Mouse (Mus musculus): Measurements from ENCODE around the gene Arfgap2. TPM values are rescaled to one million over a fixed set of nuclear protein-coding genes. Genes with fewer than 3 reads are reported as not detected.

The Arfgap2 gene
- polyA plus RNA-seq, 1 experiment from 2014 or later: 95.7 TPM

Other genes starting within 250 kb of the Arfgap2 start
- 1.4 and 2.0 TPM in 2 replicates for gene Rapsn, start 229.4 kb upstream of the Arfgap2 start, polyA plus RNA-seq (2014; fragmentation: Nextera tagmentation; extraction: Ambion mirVana)
- gene Psmc3, start 211.0 kb upstream of the Arfgap2 start, polyA plus RNA-seq (2014; fragmentation: Nextera tagmentation; extraction: Ambion mirVana): 324 and 347 TPM in 2 replicates
- 19.6 and 20.0 TPM in 2 replicates for gene Slc39a13, start 194.6 kb upstream of the Arfgap2 start, polyA plus RNA-seq (2014; fragmentation: Nextera tagmentation; extraction: Ambion mirVana)
- gene Spi1, start 182.6 kb upstream of the Arfgap2 start, polyA plus RNA-seq (2014; fragmentation: Nextera tagmentation; extraction: Ambion mirVana): 19.5 and 22.7 TPM in 2 replicates
- 1.2 and 5.0 TPM in 2 replicates for gene Mybpc3, start 146.8 kb upstream of the Arfgap2 start, polyA plus RNA-seq (2014; fragmentation: Nextera tagmentation; extraction: Ambion mirVana)
- 13.7 and 14.0 TPM in 2 replicates for gene Madd, start 81.1 kb upstream of the Arfgap2 start, polyA plus RNA-seq (2014; fragmentation: Nextera tagmentation; extraction: Ambion mirVana)
- 12.2 and 14.6 TPM in 2 replicates for gene Nr1h3, start 62.1 kb upstream of the Arfgap2 start, polyA plus RNA-seq (2014; fragmentation: Nextera tagmentation; extraction: Ambion mirVana)
- 16.2 and 17.8 TPM in 2 replicates for gene Acp2, start 62.1 kb upstream of the Arfgap2 start, polyA plus RNA-seq (2014; fragmentation: Nextera tagmentation; extraction: Ambion mirVana)
- 12.9 and 15.3 TPM in 2 replicates for gene Ddb2, start 28.0 kb upstream of the Arfgap2 start, polyA plus RNA-seq (2014; fragmentation: Nextera tagmentation; extraction: Ambion mirVana)
- gene Pacsin3, start 9.0 kb upstream of the Arfgap2 start, polyA plus RNA-seq (2014; fragmentation: Nextera tagmentation; extraction: Ambion mirVana): 15.6 and 16.1 TPM in 2 replicates
- 23.7 and 24.8 TPM in 2 replicates for gene 1110051M20Rik, start 179.7 kb downstream of the Arfgap2 start, polyA plus RNA-seq (2014; fragmentation: Nextera tagmentation; extraction: Ambion mirVana)
- gene Lrp4, start 192.5 kb downstream of the Arfgap2 start, polyA plus RNA-seq (2014; fragmentation: Nextera tagmentation; extraction: Ambion mirVana): 1.7 and 1.9 TPM in 2 replicates